Mouse (Mus musculus) kidney, postnatal 0 days (tissue): Measurements from ENCODE around the gene 2310022B05Rik. TPM values are rescaled to one million over a fixed set of nuclear protein-coding genes. Genes with fewer than 3 reads are reported as not detected.

Source experiments
- ATAC-seq: fragments of 200-750 bp; cut with Nextera tagmentation; replicated peaks from 2 replicates; pipeline ENCODE4 v1.8.0; 2017; ENCODE audit warnings: low read depth, moderate number of reproducible peaks, moderate TSS enrichment, moderate library complexity; ENCODE audit not compliant: low FRiP score
- DNase-seq: peaks from one replicate; pipeline ENCODE4 v3.0.0-alpha.2; 2016; ENCODE audit warnings: low spot score
- H3K27ac ChIP-seq: fragments of 300-500 bp; sonication (generic); 2 replicates; pipeline ENCODE4 v1.5.1; 2014; ENCODE audit warnings: mild to moderate bottlenecking
- H3K27me3 ChIP-seq: fragments of 300-500 bp; sonication (generic); 2 replicates; pipeline ENCODE4 v1.6.1; 2014; ENCODE audit warnings: low read length, mixed read lengths; ENCODE audit not compliant: insufficient read depth
- H3K36me3 ChIP-seq: fragments of 300-500 bp; sonication (generic); 2 replicates; pipeline ENCODE4 v1.6.1; 2014; ENCODE audit warnings: low read length, mixed read lengths; ENCODE audit not compliant: insufficient read depth
- H3K4me1 ChIP-seq: fragments of 300-500 bp; sonication (generic); replicated peaks from 2 replicates; pipeline ENCODE4 v1.6.1; 2014; ENCODE audit warnings: antibody characterized with exemption, low read length, mixed read lengths; ENCODE audit not compliant: insufficient read depth
- H3K4me2 ChIP-seq: fragments of 300-500 bp; sonication (generic); 2 replicates; pipeline ENCODE4 v1.6.1; 2014; ENCODE audit warnings: mild to moderate bottlenecking, low read length, moderate library complexity, mixed read lengths
- H3K4me3 ChIP-seq: fragments of 300-500 bp; sonication (generic); replicated peaks from 2 replicates; pipeline ENCODE4 v1.5.1; 2014; ENCODE audit warnings: low read depth, low read length
- H3K9ac ChIP-seq: fragments of 300-500 bp; sonication (generic); 2 replicates; pipeline ENCODE4 v1.6.1; 2014; ENCODE audit warnings: low read depth, low read length
- H3K9me3 ChIP-seq: fragments of 300-500 bp; sonication (generic); replicated peaks from 2 replicates; pipeline ENCODE4 v1.6.1; 2016; ENCODE audit warnings: low read length, inconsistent platforms, mixed read lengths
- CTCF ChIP-seq: IDR thresholded peaks from 2 replicates; pipeline ENCODE4 v1.5.1; 2016; ENCODE audit warnings: antibody characterized with exemption, low read depth, mild to moderate bottlenecking, moderate library complexity
- WGBS: fragments of 180-500 bp; shearing (Covaris S2); extraction: QIAGEN DNeasy Blood & Tissue Kit; methylation state at CpG from one replicate; pipeline ENCODE4 v1.1.7; 2014; 5-methylcytosine and 5-hydroxymethylcytosine counted together
- polyA plus RNA-seq: library from polyadenylated mRNA; unstranded; fragments of >200 nt; fragmentation: Nextera tagmentation; extraction: Ambion mirVana; gene quantifications from 2 replicates; pipeline ENCODE4 v1.2.1, GENCODE M21; 2015

Gene 2310022B05Rik
- polyA plus RNA-seq, 1 experiment from 2014 or later, result 32.0 TPM

DNA sequence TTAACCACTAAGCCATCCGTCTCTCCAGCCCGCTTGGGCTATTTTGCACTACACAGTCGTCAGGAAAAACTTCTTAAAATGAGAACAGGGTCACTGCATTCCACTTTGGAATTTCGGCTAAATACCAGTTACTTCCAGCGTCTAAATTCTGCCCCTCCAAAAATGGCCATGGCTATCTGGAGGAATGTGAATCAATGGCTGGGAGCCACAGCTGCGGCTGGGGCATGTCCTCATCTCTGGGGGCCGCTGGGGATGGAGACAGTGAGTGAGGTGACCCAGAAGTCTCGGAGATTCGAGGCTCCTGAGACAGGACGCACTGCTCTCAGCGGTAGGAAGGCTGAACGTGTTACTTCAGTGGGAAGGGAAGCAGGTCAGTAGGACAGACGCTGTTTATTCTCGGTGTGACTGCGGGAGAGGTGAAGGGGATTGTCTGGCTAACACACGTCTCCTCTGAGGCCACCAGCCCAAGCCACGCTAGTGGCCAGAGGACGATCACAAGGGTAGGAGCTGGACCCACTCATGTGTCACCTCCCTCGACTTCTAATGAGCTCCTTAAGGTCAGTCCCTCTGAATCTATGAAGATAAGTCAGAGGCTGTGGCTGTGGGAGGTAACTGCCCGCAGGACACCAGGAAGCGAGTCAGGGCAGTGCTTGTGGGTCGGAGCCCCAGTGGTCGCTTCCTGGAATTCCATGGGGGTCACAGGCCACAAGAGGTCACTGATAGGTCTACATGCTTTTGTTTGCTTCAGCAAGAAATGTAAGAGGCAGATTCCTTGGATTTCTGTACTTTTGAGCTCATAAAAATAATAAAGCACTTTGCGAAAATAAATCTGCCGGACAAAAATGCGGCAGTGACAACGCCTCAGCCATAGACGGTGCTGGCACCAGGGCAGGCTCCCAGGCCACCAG lies 9.3 kb downstream of the 2310022B05Rik start:
- Histone ChIP-seq H3K4me2 (peak overlapping the region; percentile 27), H3K9me3 (no peaks in the 10 kb centered on the region), H3K9ac (0 out of 2 replicates have a peak overlapping the region, but pooled peaks have one; percentile 27), H3K4me1 (peaks cover 42% of the 10 kb centered on the region), H3K4me3 (no peak overlapping the region), H3K27me3 (no peaks in the 10 kb centered on the region), H3K36me3 (no peaks in the 10 kb centered on the region), H3K27ac (peak overlapping the region; percentile 54)
- peak; percentile 60 for ATAC-seq
- TF ChIP-seq CTCF, result 0 out of 2 replicates have a peak, but pooled peaks have one; percentile 10
- 35% methylated on average over 28 of the region's 28 CpGs for WGBS
- DNase-seq, result peak; percentile 74

- Histone ChIP-seq H3K27ac (peak overlapping the region; percentile 54), H3K4me3 (no peak overlapping the region), H3K4me2 (no peak overlapping the region), H3K9me3 (no peaks in the 10 kb centered on the region), H3K4me1 (peaks cover 33% of the 10 kb centered on the region), H3K9ac (no peak overlapping the region), H3K27me3 (no peaks in the 10 kb centered on the region), H3K36me3 (no peaks in the 10 kb centered on the region)
- WGBS, result 12% methylated on average over 4 of the region's 4 CpGs
- DNase-seq, result peak; percentile 90
- TF ChIP-seq CTCF, result no peak
- peak; percentile 52; the same call in 1 of the 2 replicates for ATAC-seq
Measured at GRCm38 (mm10) chr8:124652546-124652945, 10.6 kb downstream of the 2310022B05Rik start.

DNA sequence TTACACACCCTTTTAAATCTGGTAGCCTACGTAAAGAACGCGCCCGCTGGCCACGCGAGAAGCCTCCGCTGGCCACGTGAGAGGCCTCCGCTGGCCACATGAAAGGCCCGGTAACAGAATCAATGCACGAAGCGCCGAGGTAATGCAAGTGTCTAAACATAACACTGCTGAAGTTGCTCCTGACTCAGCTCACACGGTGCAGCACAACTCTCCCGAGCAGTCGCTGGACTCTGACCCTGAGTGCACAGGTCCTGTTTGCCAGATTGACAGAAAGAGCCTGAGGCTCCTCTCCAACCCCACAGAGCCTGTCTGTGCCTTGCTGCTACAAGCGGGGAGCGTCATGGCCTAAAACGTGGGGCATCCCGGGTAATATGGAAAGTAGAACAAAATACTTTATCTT lies 11.4 kb downstream of the 2310022B05Rik start:
- no peak overlapping the region for H3K4me3 ChIP-seq
- WGBS, result 82% methylated on average over 20 of the region's 20 CpGs
- no peak for ATAC-seq
- peaks cover 33% of the 10 kb centered on the region for H3K4me1 ChIP-seq
- H3K27ac ChIP-seq, result no peak overlapping the region; the same call in 1 of the 2 replicates
- no peaks in the 10 kb centered on the region for H3K27me3 ChIP-seq
- H3K4me2 ChIP-seq, result no peak overlapping the region
- no peak overlapping the region for H3K9ac ChIP-seq
- DNase-seq, result no peak
- H3K9me3 ChIP-seq, result no peaks in the 10 kb centered on the region
- no peak for TF ChIP-seq CTCF
- H3K36me3 ChIP-seq, result no peaks in the 10 kb centered on the region

- H3K36me3 ChIP-seq, result no peaks in the 10 kb centered on the region
- no peaks in the 10 kb centered on the region for H3K9me3 ChIP-seq
- no peaks in the 10 kb centered on the region for H3K27me3 ChIP-seq
- no peak for DNase-seq
- H3K9ac ChIP-seq, result 0 out of 2 replicates have a peak overlapping the region, but pooled peaks have one; percentile 23
- H3K4me3 ChIP-seq, result no peak overlapping the region
- ATAC-seq, result no peak
- no peak for TF ChIP-seq CTCF
- H3K4me2 ChIP-seq, result no peak overlapping the region
- H3K27ac ChIP-seq, result no peak overlapping the region
- peaks cover 40% of the 10 kb centered on the region for H3K4me1 ChIP-seq
Measured at GRCm38 (mm10) chr8:124648311-124648710, 14.9 kb downstream of the 2310022B05Rik start.

GRCm38 (mm10) chr8:124643540-124644339 lies 19.4 kb downstream of the 2310022B05Rik start:
- WGBS, result 27% methylated on average over 18 of the region's 18 CpGs

DNA sequence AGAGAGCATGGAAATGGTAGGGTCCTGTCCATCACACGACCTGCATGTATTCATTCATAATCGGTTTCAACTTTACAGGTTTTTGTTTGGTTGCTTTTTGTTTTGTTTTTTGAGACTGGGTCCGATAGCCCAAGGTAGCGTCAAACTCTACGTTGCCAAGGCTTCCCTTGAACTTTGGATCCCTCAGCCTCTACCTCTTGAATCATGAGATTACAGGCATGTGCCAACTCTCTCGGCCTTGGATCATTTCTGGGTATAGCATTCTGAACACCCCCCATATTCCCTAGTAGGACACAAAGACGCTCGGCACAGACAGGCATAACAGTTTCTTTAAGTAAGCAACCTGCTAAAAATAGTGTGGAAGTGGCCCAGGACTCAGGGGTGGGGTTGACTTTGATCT lies 21.6 kb downstream of the 2310022B05Rik start:
- Histone ChIP-seq H3K9ac (no peak overlapping the region), H3K27ac (no peak overlapping the region), H3K4me1 (peaks cover 22% of the 10 kb centered on the region), H3K4me2 (no peak overlapping the region), H3K4me3 (no peak overlapping the region), H3K36me3 (peaks cover 31% of the 10 kb centered on the region; the same call in 1 of the 2 replicates), H3K9me3 (no peaks in the 10 kb centered on the region), H3K27me3 (no peaks in the 10 kb centered on the region)
- TF ChIP-seq CTCF, result no peak
- WGBS, result 94% methylated on average over 8 of the region's 8 CpGs
- no peak for ATAC-seq
- DNase-seq, result no peak

More at GRCm38 (mm10) chr8:124643540-124644339, 19.4 kb downstream of the 2310022B05Rik start:
- peaks cover 24% of the 10 kb centered on the region for H3K4me1 ChIP-seq
- TF ChIP-seq CTCF, result no peak
- H3K27ac ChIP-seq, result peak overlapping the region; percentile 71
- 0 out of 2 replicates have a peak, but pooled peaks cover 12% of the 10 kb centered on the region for H3K36me3 ChIP-seq
- H3K9ac ChIP-seq, result no peak overlapping the region
- H3K4me3 ChIP-seq, result no peak overlapping the region
- H3K9me3 ChIP-seq, result no peaks in the 10 kb centered on the region
- H3K4me2 ChIP-seq, result peak overlapping the region; percentile 19
- DNase-seq, result peak; percentile 80
- no peaks in the 10 kb centered on the region for H3K27me3 ChIP-seq
- ATAC-seq, result peak; percentile 30; the same call in 1 of the 2 replicates
